Mouse (Mus musculus) spleen, adult 2 months (tissue): ENCODE data around the gene Iqschfp. TPM values are rescaled to one million over a fixed set of nuclear protein-coding genes. Genes with fewer than 3 reads are reported as not detected.

Experiments
- DNase-seq, 2 experiments: peaks; one replicate each; pipeline versions ENCODE4 v3.0.0 to v3.0.0-alpha.2; 2012 to 2021; ENCODE audit warnings: low spot score in 2 of 2, low read depth in 1 of 2
- H3K27ac ChIP-seq: fragments of 200-500 bp; 2 replicates; pipeline ENCODE4 v1.5.1; 2012; ENCODE audit warnings: low read length, inconsistent platforms; ENCODE audit not compliant: insufficient read depth
- H3K27me3 ChIP-seq: fragments of 200-500 bp; 2 replicates; pipeline ENCODE4 v1.6.1; 2012; ENCODE audit warnings: mild to moderate bottlenecking, moderate library complexity, low read length, inconsistent platforms; ENCODE audit not compliant: control insufficient read depth, insufficient read depth
- H3K36me3 ChIP-seq: fragments of 200-500 bp; 2 replicates; pipeline ENCODE4 v1.6.1; 2012; ENCODE audit warnings: mild to moderate bottlenecking, low read length, inconsistent platforms; ENCODE audit not compliant: control insufficient read depth, insufficient read depth
- H3K4me1 ChIP-seq: fragments of 200-500 bp; 2 replicates; pipeline ENCODE4 v1.6.1; 2011; ENCODE audit warnings: inconsistent platforms; ENCODE audit not compliant: control insufficient read depth, insufficient read depth, insufficient read length
- H3K4me3 ChIP-seq: fragments of 200-500 bp; 2 replicates; pipeline ENCODE4 v1.5.1; 2011; ENCODE audit warnings: mild to moderate bottlenecking, inconsistent platforms; ENCODE audit not compliant: insufficient read depth, insufficient read length; ENCODE audit errors: extremely low read depth
- CTCF ChIP-seq: fragments of 200-500 bp; IDR thresholded peaks from 2 replicates; pipeline ENCODE4 v1.5.1; 2011; ENCODE audit warnings: mild to moderate bottlenecking, inconsistent platforms; ENCODE audit not compliant: insufficient read depth, insufficient read length, insufficient replicate concordance; ENCODE audit errors: extremely low read depth
- POLR2A ChIP-seq: fragments of 200-500 bp; IDR thresholded peaks from 2 replicates; pipeline ENCODE4 v1.6.1; 2011; ENCODE audit warnings: low read depth, low read length, inconsistent platforms
- whole genome bisulfite sequencing: fragments of 180-500 bp; shearing (Covaris S2); methylation state at CpG from one replicate; pipeline ENCODE4 v1.1.7; 2018; 5-methylcytosine and 5-hydroxymethylcytosine counted together
- polyA plus RNA-seq: library from polyadenylated mRNA; depleted of rRNA; stranded (reverse); fragments of >200 nt; gene quantifications from 2 replicates; pipeline ENCODE4 v1.2.3, GENCODE M21; 2012

The Iqschfp gene
- polyA plus RNA-seq, 1 experiment, result not detected

DNA sequence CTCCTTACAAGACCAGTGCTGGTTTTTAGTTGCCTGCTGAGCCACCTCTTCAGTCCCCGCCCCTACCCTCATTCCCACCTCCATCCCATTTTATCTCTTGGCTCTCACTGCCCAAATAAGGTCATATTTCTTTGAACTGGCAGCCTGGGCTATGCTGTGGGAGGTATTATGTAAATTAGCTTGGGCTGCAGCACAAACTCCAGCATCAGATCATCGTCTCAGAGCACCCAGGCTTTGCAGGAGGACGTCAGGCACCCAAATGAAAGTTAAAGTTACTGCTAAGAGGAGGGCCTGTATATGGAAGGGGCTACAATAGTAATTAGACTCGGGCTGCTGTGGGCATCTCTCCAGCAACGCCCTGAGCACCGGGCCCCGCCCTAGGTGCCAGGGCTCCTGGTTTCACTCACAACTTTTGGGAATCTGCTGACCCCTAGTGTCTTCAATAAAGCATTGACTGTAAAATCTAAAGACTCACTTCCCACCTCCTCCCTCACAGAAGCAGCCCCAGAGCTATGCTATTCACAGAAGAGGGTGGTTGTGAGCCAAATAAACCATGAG is 651.0 kb downstream of the Iqschfp start:
- no peak for DNase-seq
- 9% methylated on average over 7 of the region's 7 CpGs for WGBS
- no peaks in the 10 kb centered on the region for H3K27me3 ChIP-seq
- H3K4me1 ChIP-seq, result no peaks in the 10 kb centered on the region; the same call in 1 of the 2 replicates
- H3K36me3 ChIP-seq, result no peaks in the 10 kb centered on the region
- TF ChIP-seq CTCF (no peak), POLR2A (no peak)
- peak overlapping the region; percentile 44; the same call in 1 of the 2 replicates for H3K4me3 ChIP-seq
- H3K27ac ChIP-seq, result no peak overlapping the region

DNA sequence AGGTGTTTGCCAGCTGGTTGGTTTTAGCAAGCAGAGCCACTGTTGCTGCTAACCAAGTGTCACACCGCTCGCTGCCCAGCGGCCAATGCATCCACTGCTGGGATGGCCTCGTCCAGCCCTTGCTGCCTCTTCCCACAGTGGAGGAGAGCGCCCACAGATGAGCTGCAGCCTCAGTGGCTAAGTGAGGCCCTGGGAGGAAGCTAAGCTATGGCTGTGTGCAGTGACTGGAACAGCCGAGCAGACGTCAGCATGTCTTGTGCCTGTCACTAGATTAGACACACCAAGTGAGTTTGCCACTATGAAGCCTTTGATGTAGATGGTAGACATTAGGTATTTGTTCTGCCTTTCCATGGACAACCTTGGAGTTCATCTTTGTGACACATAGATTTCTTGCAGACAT is 652.8 kb downstream of the Iqschfp start:
- H3K4me3 ChIP-seq, result no peak overlapping the region
- TF ChIP-seq POLR2A, result no peak
- TF ChIP-seq CTCF, result no peak
- H3K36me3 ChIP-seq, result no peaks in the 10 kb centered on the region
- H3K4me1 ChIP-seq, result no peaks in the 10 kb centered on the region; the same call in 1 of the 2 replicates
- H3K27ac ChIP-seq, result no peak overlapping the region
- no peak for DNase-seq
- no peaks in the 10 kb centered on the region for H3K27me3 ChIP-seq
- WGBS, result 78% methylated on average over 7 of the region's 7 CpGs

DNA sequence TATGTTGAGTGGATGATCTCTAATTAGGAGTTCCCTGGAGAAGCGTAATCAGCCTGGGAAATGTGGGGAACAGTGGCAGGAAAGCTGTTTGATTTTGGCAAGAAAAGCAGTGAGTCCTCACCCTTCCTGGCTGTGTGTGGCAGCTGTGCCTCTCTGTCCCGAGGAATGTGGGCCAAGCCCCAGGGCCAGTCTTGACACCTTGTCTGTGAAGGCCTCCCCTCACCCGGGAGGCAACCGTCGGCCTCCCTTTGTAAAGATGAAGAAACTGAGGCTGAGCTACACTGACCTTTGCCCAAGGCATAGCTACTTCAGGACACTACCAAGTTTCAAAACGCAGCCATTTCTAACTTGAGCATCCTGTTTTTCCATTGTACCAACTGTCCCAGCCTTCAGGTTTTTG is 653.9 kb downstream of the Iqschfp start:
- Histone ChIP-seq H3K27ac (no peak overlapping the region), H3K36me3 (no peaks in the 10 kb centered on the region), H3K4me3 (no peak overlapping the region), H3K27me3 (no peaks in the 10 kb centered on the region), H3K4me1 (no peaks in the 10 kb centered on the region; the same call in 1 of the 2 replicates)
- WGBS, result 77% methylated on average over 6 of the region's 6 CpGs
- DNase-seq, result no peak
- TF ChIP-seq CTCF (no peak), POLR2A (no peak)

DNA sequence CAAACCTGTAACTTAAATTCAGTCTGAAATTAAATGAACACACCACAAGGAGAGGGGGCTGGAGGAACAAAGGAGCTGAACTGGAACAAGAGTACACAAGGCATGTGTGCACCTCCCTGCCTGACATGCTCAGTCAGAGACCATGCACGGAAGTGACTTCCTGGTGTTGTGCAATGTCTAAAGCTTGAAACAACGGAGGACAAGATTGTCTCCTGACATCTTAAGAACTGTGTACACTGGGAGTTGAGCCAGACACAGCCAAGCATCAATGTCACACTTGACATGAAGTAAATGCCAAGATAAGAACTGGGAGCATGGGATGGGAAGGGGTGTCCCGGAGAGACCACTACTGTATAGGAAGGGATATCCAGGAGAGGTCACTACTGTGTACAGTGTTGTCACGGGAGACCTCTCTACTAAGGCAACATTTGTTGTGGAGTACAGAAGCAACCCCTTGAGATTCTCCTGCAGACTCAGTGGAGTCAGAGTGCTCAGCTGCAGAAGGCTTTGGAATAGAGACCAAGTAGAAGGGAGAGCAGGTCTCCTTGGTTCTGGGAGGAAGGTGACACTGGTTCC is 663.1 kb downstream of the Iqschfp start:
- no peaks in the 10 kb centered on the region for H3K4me1 ChIP-seq
- no peak overlapping the region for H3K27ac ChIP-seq
- H3K4me3 ChIP-seq, result no peak overlapping the region
- WGBS, result 54% methylated on average over 4 of the region's 4 CpGs
- no peaks in the 10 kb centered on the region for H3K36me3 ChIP-seq
- H3K27me3 ChIP-seq, result no peaks in the 10 kb centered on the region
- DNase-seq, result no peak
- no peak for TF ChIP-seq CTCF
- TF ChIP-seq POLR2A, result no peak

DNA sequence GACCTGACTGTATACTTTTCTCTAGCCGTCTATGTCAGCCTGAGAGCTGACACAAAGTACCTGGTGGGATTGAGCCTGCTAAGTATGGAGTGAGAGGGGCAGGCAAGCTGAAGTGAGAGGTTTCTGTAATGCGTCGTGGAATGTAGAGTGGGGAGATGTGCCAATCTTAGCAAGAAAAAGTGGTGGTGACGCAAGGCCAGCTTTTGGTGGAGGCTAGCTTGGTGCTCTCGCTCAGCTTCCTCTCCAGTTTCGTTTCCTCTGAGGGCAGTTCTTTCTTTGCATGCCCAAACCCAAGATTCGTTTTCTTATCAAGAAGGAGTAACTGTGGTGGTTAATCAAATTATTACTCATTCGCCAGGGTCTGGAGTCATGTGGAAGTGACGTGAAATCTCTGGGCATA is 664.9 kb downstream of the Iqschfp start:
- no peaks in the 10 kb centered on the region for H3K4me1 ChIP-seq
- no peak overlapping the region for H3K4me3 ChIP-seq
- no peak for TF ChIP-seq CTCF
- no peak for TF ChIP-seq POLR2A
- H3K27me3 ChIP-seq, result no peaks in the 10 kb centered on the region
- WGBS, result 69% methylated on average over 9 of the region's 9 CpGs
- no peak overlapping the region for H3K27ac ChIP-seq
- no peaks in the 10 kb centered on the region for H3K36me3 ChIP-seq
- DNase-seq, result no peak

DNA sequence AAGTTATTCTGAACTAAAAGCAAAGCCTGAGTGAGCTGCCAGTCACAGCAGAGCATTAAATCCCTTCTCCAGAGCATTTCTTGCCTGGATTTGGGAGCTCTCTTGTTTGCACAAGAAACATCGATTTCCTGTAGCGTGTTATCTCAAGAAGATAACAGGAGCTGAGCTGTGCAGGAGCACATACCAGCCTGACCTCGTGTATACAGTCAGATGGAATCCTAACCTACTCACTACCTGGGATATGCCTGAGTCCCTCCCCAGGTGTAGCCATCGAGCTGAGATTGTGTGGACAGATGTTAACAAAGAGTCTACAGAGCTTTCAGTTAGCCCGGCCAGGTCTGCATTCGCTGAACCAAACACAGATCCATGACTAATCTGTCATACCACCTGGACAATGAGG is 666.7 kb downstream of the Iqschfp start:
- no peak for DNase-seq
- Histone ChIP-seq H3K4me1 (no peaks in the 10 kb centered on the region), H3K27ac (no peak overlapping the region), H3K36me3 (no peaks in the 10 kb centered on the region), H3K27me3 (no peaks in the 10 kb centered on the region), H3K4me3 (no peak overlapping the region)
- 85% methylated on average over 6 of the region's 6 CpGs for WGBS
- no peak for TF ChIP-seq CTCF
- no peak for TF ChIP-seq POLR2A

DNA sequence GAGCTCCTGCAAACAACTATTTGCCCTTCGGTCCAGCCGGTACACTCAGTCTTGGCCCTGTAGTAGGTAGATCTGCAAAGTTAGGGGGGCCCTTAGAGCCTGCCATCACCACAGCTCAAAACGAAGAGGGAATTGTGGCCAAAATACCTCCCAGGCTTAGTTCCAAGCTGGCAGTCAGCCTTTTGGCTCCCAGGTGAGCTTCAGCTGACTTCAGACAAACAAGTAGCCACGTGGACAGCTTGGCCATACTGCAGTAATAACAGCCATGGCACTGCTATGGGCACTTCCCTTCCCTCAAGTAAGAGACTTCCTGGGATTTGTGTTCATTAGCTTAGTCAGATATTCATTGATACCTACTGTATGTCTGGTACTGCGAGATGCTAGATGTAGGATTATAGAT is 668.0 kb downstream of the Iqschfp start:
- H3K4me3 ChIP-seq, result no peak overlapping the region
- no peaks in the 10 kb centered on the region for H3K4me1 ChIP-seq
- no peaks in the 10 kb centered on the region for H3K27me3 ChIP-seq
- WGBS, result 90% methylated on average over 5 of the region's 5 CpGs
- H3K27ac ChIP-seq, result no peak overlapping the region
- TF ChIP-seq CTCF (no peak), POLR2A (no peak)
- H3K36me3 ChIP-seq, result no peaks in the 10 kb centered on the region
- DNase-seq, result no peak
